Mouse (Mus musculus): ENCODE results near the gene Lrig1.

DNA sequence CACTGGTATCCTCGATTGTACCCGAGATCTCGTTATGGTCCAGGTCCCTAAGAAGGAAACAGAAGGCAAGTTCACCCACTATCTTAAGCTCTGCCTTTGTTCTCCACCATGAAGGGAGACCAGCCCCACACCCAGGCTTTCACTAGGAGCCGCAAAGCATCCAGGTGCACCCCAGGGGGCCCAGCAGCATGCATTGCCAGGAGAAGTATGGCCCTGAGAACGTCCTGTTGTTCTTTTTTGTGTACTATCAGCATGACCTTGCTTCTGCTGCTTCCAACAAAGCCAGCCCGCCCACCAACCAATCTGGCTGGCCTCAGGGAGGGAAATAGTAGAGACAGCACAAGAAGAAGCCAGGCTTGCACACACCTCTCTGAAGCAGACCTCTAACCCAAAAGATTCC lies 79.7 kb downstream of the Lrig1 start:
- TF ChIP-seq CTCF (conservative IDR thresholded peaks at IDR 0.05; ENCODE audit: insufficient read depth, insufficient read length, low read depth, low read length) (no peak), POLR2A (IDR thresholded peaks at IDR 0.05; ENCODE audit: low read depth, low read length) (no peak)

All from kidney, adult 2 months (tissue).